Mouse (Mus musculus): ENCODE measurements around the gene Rap1gap.

- TF ChIP-seq CTCF (IDR thresholded peaks at IDR 0.05; ENCODE audit: borderline replicate concordance, extremely low read depth, insufficient read depth, insufficient read length): no peak
- TF ChIP-seq POLR2A (IDR thresholded peaks at IDR 0.05; ENCODE audit: borderline replicate concordance, extremely low read depth, insufficient read depth, insufficient read length, poor library complexity, severe bottlenecking): no peak
Observed at GRCm38 (mm10) chr4:137627476-137628235, 36.9 kb upstream of the Rap1gap start.
